Mouse (Mus musculus): Measurements from ENCODE around the gene Ccdc62. TPM values are rescaled to one million over a fixed set of nuclear protein-coding genes. Genes with fewer than 3 reads are reported as not detected.

Ccdc62 gene
- total RNA-seq, 2 experiments from 2014 or later: 2.0 to 4.2 TPM

DNA sequence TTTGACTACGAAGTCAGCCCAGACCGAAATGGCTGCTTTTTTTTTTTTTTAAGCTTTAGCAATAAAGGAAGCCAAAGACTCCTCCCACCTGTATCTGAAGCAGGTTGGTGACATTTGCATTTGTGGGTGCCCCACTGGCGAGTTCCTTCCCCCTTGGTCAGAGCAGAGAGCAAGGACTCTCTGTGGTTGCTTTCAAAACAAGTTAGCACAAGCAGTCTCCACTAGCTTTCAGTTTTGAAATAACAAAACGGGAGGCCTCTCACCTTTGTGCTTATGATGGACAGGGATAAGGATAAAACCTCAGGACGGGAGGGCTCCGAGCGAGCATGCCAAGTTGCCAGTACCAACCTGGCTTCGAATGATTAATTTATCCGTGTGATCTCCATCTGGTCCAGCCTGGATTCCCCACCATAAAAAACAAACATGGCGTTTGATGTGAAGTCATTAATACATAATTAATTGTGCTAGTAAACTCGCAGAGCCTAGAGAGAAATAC lies 44.2 kb downstream of the Ccdc62 start:
- intact Hi-C loops (cut with DNase I): loop anchor here (2.0 kb wide), 1 partner anchor 22 kb away; no protein-coding TSS in a partner anchor
- DNase-seq (ENCODE audit: low spot score in 2 of 2): no peak

DNA sequence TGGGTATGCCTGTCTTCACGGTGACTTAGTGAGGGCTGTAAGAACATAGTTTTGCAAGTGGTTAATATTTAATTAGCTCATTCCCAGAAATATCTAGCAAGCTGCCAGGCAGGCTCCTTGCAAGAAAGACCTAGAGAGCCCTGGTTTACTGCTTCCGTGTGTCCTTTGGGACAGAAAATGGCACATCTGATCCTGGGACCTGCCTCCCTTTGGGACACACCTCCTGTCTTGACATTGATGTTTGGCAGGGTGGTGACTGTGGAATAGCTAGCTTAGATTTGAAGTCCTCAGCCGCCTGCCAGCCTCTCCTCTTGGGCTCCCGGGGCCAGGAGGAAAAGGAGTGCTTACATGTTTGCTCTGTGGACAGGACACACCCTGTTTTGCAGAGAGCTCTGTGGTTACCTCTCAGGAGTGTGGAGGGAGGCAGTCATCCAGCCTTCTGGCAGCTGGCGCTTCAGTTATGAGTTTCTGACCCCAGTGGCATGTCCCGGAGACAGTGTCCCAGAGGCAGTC lies 45.2 kb downstream of the Ccdc62 start:
- intact Hi-C loops (cut with DNase I): loop anchor here (2.0 kb wide), 1 partner anchor 23 kb away; no protein-coding TSS in a partner anchor

DNA sequence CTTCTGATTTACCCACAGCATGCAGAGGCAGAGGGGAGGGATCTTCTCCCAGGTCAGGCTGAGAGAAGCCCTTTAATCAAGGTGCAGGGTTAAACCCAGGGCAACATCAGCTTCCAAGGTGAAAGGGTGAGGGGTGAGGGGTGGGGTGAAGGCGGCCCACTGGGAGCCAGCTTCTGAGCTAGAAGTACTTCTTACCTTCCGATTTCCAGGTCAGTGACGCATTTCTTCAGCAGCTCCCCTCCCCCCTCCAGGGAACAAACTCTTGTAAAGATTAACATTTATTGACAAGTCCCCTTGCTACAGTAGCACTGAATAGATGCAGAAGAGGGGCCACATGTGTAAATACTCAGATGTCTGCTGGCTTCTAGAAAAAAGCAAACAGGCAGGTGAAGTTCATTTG lies 46.8 kb downstream of the Ccdc62 start:
- DNase-seq (ENCODE audit: low spot score in 2 of 2): no peak
- intact Hi-C loops (cut with DNase I): no loop called here

More for the DNA sequence above, 45.2 kb downstream of the Ccdc62 start:
- DNase-seq (ENCODE audit: low spot score in 2 of 2): no peak

DNA sequence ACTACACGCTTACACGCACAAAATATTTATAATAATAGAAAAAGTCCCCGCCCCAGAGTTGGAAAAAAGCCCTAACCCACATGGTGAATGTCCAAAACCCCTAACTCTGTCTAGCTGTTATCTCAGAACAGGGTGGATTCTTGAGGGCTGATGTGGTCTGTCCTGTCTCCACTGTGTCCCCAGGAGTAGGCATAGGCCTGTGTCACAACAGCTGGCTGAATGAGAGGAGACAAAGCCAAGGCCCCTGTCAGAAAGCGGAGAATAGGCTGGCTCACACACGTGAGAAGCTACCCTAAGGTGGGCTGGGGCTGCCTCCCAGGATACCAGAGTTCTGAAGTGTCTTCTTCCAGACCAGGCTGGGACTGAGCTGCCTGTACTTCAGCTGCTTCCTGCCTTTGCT lies 47.7 kb downstream of the Ccdc62 start:
- intact Hi-C loops (cut with DNase I): no loop called here
- no peak for DNase-seq (ENCODE audit: low spot score in 2 of 2)

DNA sequence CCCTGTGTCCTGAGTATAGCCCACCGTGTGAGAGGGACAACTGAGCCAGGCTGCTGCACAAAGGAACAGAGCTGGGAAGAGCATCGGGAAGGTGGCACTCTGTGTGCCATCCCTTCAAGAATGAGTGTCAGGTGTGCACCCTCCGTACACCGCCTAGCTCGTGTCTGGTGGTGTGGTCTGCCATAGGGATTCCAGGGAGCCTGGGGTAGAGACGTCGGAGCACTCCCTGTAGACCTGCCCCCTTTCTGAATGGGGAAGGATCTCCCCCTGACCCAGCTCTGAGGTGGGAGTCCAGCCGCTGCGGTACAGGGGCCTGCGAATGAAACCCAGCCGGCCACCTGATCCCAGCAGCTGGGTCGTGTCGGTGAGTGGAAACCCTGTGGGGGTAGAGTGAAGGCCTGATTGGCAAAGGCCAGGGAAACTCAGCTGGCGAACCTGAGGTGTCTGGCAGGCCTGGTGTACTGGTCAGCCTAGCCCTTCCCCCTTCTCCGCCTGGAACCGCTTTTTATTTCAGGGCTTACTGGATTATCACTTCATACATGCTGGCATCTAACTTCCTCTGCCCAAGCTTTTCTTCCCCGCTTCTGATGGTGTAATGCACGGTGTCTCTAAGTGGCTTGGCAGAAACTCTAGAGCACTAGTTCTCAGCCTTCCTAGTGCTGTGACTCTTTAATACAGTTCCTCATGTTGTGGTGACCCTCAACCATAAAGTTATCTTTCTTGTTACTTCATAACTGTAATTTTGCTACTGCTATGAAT lies 48.9 kb downstream of the Ccdc62 start:
- intact Hi-C loops (cut with DNase I): no loop called here
- DNase-seq (ENCODE audit: low spot score in 2 of 2): no peak

DNA sequence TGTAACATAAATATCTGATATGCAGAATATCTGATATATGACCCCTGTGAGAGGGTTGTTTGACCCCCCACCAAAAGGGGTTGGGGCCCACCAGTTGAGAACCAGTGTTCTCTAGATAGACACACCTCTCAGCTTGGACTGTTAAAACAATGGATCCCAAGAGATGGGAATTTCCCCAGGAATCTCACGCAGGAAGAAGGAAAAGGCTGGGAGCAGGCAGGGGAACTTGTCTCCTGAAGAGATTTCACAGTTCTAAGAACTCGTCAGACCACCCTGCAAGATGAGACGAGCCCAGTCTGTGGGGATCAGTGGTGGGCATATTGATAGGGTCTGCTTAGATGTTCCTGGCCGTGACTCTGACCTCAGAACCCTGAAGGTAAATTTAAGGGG lies 49.5 kb downstream of the Ccdc62 start:
- intact Hi-C loops (cut with DNase I): no loop called here
- DNase-seq (ENCODE audit: low spot score in 2 of 2): no peak

DNA sequence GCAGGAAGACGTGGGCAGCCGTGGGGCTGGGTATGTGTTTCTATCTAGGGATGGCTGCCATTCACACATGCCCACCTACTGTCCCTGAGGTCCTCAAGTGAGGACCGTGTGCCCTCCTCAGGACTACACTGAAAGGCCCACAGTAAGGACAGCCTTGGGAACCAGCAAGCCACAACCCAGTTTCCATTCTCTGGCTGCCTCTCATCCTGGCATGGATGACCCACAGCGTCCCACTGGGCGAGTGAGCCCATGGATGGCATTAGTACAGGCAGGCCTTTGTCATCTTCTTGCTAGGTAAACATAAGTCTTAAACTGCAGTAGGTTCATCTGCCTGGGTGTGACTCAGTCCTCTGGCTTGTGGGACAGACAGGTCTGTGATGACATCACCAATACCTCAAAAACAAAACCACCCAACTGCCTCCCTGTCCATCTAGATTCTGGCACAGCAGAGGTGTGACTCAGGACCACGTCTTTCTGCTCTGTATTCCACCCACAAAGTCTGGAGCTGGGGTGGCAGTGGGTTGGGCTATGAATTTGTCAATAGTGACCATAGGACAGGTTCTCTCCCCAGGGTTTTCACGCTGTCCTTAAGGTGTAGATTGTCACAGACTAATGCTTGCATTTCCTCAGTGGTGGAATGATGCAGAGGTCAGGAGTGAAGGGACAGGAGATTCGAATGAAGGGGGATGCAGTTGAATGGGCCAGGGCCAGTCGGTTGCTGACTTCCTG lies 50.2 kb downstream of the Ccdc62 start:
- intact Hi-C loops (cut with DNase I): no loop called here
- no peak for DNase-seq (ENCODE audit: low spot score in 2 of 2)

DNA sequence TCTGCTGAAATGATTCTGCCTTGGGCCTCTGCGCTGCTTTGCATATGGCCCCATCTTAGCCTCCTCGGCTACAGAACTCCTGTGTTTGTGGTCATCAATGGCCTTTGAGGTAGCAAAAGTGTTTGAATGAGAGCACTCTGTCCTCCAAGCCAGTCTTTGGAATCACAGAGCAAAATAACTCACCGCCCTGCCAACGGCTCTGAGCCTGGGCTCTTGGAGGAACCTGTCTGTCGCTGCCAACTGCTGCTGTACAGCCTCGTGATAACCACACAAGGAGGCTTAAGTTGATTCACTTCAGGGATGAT lies 50.7 kb downstream of the Ccdc62 start:
- DNase-seq (ENCODE audit: low spot score in 2 of 2): no peak
- intact Hi-C loops (cut with DNase I): no loop called here

DNA sequence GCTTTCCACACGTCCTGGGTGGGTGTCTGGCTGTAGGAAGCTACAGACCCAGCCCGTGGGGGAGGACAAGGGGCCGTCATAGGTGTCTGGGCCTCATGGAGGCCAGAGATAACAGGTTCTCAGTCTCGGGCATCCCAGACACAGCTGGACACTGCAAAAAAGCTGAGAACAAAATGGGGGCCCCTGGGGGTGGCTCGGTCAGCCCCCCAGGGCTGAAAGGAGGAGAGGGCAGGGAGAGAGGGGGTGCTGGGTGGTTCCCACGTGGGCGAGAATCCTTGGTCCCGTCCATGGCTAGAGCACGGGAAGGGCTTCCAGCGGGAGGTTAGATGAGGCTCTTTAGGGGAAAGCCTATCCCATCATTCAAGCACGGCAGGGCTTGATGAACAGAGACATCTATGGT lies 52.4 kb downstream of the Ccdc62 start:
- no peak for DNase-seq (ENCODE audit: low spot score in 2 of 2)
- intact Hi-C loops (cut with DNase I): no loop called here

DNA sequence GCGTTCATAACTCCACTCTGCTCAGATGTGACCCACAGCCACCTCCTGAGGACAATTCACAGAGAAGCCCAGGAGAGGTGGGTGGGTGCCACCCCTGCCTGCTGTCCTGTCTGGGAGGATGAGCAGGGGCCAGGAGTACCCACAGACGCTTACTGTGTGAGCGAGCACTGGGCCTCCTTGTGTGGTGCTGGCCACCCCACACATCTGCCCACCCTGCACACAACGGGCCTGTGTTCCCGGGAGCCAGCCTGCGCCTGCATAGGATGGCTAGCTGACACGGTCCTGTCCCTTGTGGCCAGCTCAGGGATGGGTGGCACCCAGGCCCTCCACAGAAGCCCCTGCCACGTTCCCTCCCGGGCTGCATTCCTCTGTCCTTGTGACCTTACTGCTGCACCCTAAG lies 55.0 kb downstream of the Ccdc62 start:
- no peak for DNase-seq (ENCODE audit: low spot score in 2 of 2)
- intact Hi-C loops (cut with DNase I): no loop called here

DNA sequence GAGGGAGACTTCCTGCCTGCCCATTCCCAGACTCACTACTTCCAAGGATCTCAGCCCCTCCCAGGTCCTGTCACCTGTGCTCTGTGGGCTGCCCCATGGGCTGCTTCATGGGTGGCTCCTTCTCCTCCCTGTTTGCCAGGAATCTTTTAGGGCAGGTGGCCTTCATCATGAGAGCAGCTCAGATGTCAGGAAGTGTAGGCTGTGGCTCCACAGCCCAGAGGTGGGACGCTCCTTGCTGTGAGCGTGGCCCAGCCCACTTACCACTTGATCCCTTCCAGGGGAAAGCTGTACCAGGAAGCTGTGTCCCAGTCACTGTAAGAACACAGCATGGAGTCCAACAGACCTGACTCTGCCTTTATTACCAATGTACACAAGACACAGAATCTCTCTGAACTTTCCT lies 56.4 kb downstream of the Ccdc62 start:
- intact Hi-C loops (cut with DNase I): no loop called here
- DNase-seq (ENCODE audit: low spot score in 2 of 2): no peak

DNA sequence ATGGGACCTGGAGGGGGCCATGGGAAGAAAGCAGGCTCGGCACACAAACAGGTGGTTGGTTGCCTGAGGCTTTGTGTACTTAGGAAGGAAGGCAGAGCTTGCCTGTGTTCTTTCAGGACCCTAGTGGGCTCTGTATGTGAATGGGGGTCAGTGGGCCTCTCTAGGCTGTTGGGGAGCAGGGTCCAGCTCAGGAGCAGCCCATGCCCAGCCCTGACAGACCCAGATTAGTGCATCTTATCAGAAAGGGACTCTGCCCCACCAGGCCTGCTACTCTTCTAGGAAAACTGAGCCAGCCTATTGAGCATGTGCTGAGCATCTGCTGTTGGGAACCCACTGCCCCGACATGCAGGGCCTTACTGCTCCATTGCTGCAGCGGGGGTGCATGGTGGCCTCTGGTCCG lies 57.0 kb downstream of the Ccdc62 start:
- intact Hi-C loops (cut with DNase I): no loop called here

DNA sequence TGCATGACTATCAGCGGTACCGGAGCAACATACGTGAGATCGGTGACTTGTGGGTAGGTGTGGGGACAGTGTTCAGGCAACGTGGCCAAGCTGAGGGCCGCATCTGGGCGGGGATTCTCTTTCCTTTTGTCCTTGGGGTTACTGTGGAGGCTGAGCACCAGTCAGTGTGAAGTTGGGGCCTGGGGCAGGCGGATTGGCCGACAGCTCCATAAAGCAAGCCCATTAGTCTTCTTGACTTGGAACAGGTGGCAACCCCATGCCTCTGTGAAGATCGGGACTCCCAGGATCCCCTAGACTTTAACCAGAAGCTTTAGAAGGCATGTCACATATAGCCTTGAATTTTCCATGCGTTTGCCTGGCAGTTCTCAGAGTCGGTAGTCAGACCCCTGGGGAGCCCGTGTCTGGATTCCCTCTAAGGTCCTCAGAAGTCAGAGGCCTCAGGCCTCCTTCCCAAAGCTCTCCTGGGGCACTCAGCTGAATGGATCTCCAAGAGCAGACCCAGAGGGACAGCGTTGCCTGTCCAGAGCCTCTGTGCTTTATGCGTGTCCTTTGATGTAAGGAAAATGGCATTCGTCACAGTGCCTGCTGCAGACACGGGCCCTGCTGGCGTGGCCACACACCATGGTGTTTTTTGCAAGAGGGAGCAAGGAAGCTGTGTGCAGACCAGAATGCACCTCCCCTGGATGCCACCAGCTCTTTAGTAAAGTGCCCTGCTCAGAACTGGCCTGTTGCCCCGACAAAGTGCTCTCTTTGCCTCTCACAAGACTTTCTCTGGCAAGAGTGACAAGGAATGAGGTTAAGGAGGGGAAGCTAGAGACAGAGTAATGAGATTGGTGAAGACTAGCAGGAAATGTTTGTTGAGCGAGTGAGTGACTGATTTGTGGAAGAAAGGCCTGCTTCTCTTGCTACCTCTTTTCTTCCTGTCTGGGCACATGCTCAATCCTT lies 59.7 kb downstream of the Ccdc62 start:
- intact Hi-C loops (cut with DNase I): no loop called here
- DNase-seq (ENCODE audit: low spot score in 2 of 2): no peak

More for the DNA sequence above, 57.0 kb downstream of the Ccdc62 start:
- DNase-seq (ENCODE audit: low spot score in 2 of 2): no peak

DNA sequence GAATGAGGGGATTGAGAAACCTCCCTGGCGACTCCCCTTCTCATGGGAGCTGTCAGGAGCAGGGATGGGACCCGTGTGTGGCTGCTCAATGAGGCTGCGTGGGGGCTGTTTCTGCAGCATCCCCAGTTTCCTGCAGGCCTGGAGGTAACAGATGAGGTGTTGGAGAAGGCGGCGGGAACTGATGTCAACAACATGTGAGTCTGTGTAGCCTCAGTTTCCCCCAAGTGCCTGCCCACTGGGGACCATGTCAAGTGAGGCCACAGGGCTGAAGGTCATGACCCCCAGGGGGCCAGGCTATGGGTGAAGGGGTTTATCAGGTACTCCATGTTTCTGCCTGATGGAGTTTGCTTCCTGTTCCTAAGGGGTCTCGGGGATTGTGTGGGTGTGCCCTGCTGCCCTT lies 60.8 kb downstream of the Ccdc62 start:
- intact Hi-C loops (cut with DNase I): no loop called here
- DNase-seq (ENCODE audit: low spot score in 2 of 2): no peak

DNA sequence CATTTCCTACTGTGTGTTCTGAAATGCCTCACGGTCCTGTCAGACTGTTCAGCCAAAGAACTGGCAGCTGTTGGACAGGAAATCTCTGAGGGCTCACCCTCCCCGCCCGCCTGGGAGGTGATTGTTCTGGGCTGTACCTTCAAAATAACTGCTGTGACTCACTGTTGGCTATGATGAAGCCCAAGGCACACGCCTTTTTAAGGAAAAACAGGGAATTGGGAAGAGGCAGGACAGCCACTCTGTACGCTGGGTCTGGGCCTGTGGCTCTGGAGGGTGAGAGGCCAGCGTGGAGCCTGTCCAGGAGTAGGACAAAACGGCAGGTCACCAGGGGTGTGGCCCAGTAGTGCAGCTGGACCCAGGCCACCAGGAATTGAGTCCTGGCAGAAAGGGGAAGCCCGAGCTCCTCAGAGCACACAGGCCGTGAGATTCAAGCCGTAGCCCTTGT lies 61.7 kb downstream of the Ccdc62 start:
- DNase-seq (ENCODE audit: low spot score in 2 of 2): peak in 1 of 2 experiments; percentile 44

DNA sequence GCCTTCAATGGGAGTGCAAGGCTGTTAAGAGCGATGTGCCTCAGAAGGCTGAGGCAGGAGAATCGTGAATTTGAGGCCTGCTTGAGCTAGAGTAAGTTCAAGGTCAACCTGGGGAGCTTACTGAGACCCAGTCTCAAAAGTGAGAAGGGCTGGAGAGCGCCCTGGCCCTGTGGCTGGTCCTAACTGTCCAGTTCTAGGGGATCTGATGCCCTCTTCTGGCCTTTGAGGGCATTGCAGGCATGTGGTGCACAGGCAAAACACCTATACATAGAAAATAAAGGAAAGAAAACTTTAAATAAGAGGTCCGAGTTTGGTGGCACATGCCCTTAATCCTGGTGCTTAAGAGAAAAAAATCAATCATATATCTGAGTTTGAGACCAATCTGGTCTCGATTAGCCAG lies 62.3 kb downstream of the Ccdc62 start:
- intact Hi-C loops (cut with DNase I): loop anchor here (1.0 kb wide), 1 partner anchor 45 kb away; no protein-coding TSS in a partner anchor
- DNase-seq (ENCODE audit: low spot score in 2 of 2): peak; percentile 72 to 79

More for the DNA sequence above, 61.7 kb downstream of the Ccdc62 start:
- intact Hi-C loops (cut with DNase I): no loop called here

DNA sequence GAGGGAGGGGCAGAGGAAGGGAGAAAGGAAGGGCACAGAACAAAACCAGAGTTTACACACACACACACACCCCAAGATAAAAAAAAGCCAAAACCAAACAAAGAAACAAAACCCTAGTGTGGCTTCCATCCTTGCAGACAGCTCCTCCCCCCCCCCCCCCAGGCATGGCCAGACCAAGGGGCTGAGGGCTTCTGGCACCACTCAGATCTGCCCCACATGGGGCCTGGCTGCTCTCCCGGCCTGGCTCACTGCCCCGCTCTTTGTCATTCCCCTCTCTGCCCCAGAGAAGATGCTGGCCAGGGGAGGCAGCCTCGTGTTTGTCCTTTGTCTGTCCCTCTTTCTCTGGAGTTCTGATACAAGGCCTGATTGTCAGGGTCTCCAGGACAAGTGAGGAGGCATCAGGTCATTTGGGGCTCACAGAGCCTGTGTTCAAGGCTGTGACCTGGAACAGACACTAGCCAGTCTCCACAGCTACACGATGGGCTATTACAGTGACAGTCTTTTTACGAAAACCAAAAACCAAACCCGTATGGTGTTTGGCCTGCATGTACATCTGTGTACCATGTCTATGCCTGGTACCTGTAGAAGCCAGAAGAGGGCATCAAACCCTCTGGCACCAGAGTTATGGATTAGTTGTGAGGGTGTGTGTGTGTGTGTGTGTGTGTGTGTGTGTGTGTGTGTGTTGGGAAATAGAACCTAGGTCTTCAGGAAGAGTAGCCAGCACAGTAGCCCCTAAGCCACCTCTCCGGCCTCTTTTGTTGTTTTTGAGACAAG lies 63.0 kb downstream of the Ccdc62 start:
- DNase-seq (ENCODE audit: low spot score in 2 of 2): peak; percentile 66 to 73
- intact Hi-C loops (cut with DNase I): loop anchor here (1.0 kb wide), 1 partner anchor 46 kb away; no protein-coding TSS in a partner anchor

DNA sequence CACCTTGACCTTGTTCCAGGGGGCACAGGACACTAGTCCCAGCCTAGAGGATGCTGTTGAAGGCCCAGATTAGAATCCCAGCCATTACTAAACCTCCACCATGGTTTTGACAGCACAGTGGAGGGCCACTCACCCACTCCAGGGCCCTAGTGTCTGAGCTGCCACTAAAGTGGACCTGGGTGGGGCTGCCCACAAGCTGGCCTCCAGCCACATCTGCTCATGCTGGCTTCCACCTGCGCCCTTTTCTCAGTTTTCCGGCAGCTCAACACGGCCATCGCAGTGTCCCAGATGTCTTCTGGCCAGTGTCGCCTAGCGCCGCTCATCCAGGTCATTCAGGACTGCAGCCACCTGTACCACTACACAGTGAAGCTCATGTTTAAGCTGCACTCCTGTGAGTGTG lies 64.0 kb downstream of the Ccdc62 start:
- intact Hi-C loops (cut with DNase I): no loop called here
- DNase-seq (ENCODE audit: low spot score in 2 of 2): no peak

DNA sequence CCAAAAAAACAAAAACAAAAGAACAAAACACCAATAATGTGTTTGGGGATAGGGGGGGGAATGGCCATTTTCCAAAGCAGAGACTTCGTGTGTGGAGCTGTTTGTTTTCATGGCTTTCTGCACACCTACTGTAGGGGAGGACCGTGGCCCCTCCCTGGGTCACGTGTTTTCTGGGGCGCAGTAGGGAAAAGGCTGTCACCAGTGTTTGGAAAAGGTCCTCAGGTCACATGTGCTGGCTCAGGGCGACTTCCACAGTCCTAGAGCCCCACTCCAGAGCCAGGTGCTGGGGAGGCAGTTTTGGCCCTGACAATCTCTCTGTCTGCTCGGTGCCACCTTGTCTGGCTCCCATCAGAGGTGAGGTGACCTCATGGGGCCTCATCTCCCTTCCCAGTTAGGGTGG lies 64.9 kb downstream of the Ccdc62 start:
- intact Hi-C loops (cut with DNase I): loop anchor here (5.0 kb wide), 1 partner anchor 168 kb away; no protein-coding TSS in a partner anchor

More for the DNA sequence above, 64.9 kb downstream of the Ccdc62 start:
- DNase-seq (ENCODE audit: low spot score in 2 of 2): no peak
